In genomic region chr6:51728816-51729562, GRCm38 (mm10) we compare ENCODE assay signal across 23 mouse cellular contexts.
A peak's percentile ranks its signal among the peaks of the same experiment; 100 is the strongest.
DNase-seq lines count a peak whose midpoint lies in the region; ATAC-seq and TF ChIP-seq lines count a peak whose summit lies in the region.
"Had no signal": no experiment of that assay in that cellular context is flagged by ENCODE, and none has a peak within 500 bp of the region (broad histone marks: within the 10 kb centered on the region; RNA-seq: fewer than 3 reads in every experiment).

No protein-coding gene starts in this region.

- no peak overlapping the region for H3K9ac ChIP-seq in hindbrain, embryonic 14.5 days
- H3K9ac ChIP-seq in midbrain, embryonic 11.5 days (ENCODE audit: low read length), result no peak overlapping the region
- no peak overlapping the region for H3K9ac ChIP-seq in midbrain, embryonic 14.5 days (replicated peaks; ENCODE audit: low read length)
- no peak overlapping the region for H3K9ac ChIP-seq in midbrain, postnatal 0 days (replicated peaks; ENCODE audit: low read length, poor library complexity, severe bottlenecking)
- H3K9ac ChIP-seq: stomach, embryonic 15.5 days had no signal

- H3K27me3 ChIP-seq in hindbrain, embryonic 14.5 days (ENCODE audit: control insufficient read depth, insufficient read depth, low read length), result no peaks in the 10 kb centered on the region
- H3K27me3 ChIP-seq in hindbrain, embryonic 10.5 days (ENCODE audit: insufficient read depth, poor library complexity, severe bottlenecking), result no peaks in the 10 kb centered on the region
- H3K27me3 ChIP-seq in midbrain, embryonic 11.5 days (ENCODE audit: control insufficient read depth, insufficient read depth, low read length), result no peaks in the 10 kb centered on the region
- H3K27me3 ChIP-seq in midbrain, embryonic 14.5 days (ENCODE audit: control insufficient read depth, insufficient read depth, low read length), result no peaks in the 10 kb centered on the region
- H3K27me3 ChIP-seq in midbrain, postnatal 0 days (ENCODE audit: insufficient read depth, low read length), result no peaks in the 10 kb centered on the region
- H3K27me3 ChIP-seq: stomach, embryonic 15.5 days had no signal

- H3K4me2 ChIP-seq in hindbrain, embryonic 14.5 days (replicated peaks), result no peak overlapping the region
- no peak overlapping the region for H3K4me2 ChIP-seq in midbrain, embryonic 11.5 days
- no peak overlapping the region for H3K4me2 ChIP-seq in midbrain, embryonic 14.5 days (ENCODE audit: low read length)
- no peak overlapping the region for H3K4me2 ChIP-seq in midbrain, postnatal 0 days (ENCODE audit: low read depth, low read length, poor library complexity, severe bottlenecking)
- H3K4me2 ChIP-seq: liver, embryonic 11.5 days; stomach, embryonic 15.5 days had no signal

- no peak overlapping the region for H3K4me3 ChIP-seq in hindbrain, embryonic 14.5 days (replicated peaks; ENCODE audit: low read length)
- no peak overlapping the region for H3K4me3 ChIP-seq in hindbrain, embryonic 10.5 days
- no peak overlapping the region for H3K4me3 ChIP-seq in midbrain, embryonic 11.5 days (ENCODE audit: low read depth, low read length)
- H3K4me3 ChIP-seq in midbrain, embryonic 14.5 days (replicated peaks; ENCODE audit: low read depth, low read length), result no peak overlapping the region
- no peak overlapping the region for H3K4me3 ChIP-seq in midbrain, postnatal 0 days (ENCODE audit: low read depth, low read length)
- H3K4me3 ChIP-seq: left cerebral cortex, adult 2 months; megakaryocyte, embryonic 14.5 days; stomach, embryonic 15.5 days had no signal

- H3K27ac ChIP-seq in hindbrain, embryonic 14.5 days, result peak overlapping the region; percentile 20
- no peak overlapping the region for H3K27ac ChIP-seq in hindbrain, embryonic 10.5 days
- H3K27ac ChIP-seq in midbrain, embryonic 11.5 days (ENCODE audit: low read depth, low read length), result no peak overlapping the region
- H3K27ac ChIP-seq in midbrain, embryonic 14.5 days (replicated peaks; ENCODE audit: low read depth, low read length), result no peak overlapping the region; the same call in 1 of the 2 replicates
- no peak overlapping the region for H3K27ac ChIP-seq in midbrain, postnatal 0 days (ENCODE audit: low read depth, low read length)
- H3K27ac ChIP-seq: kidney, postnatal 0 days; left cerebral cortex, adult 2 months; stomach, embryonic 15.5 days had no signal

- no peak for ATAC-seq in hindbrain, embryonic 14.5 days (ENCODE audit: low FRiP score)
- ATAC-seq in midbrain, embryonic 11.5 days (ENCODE audit: low FRiP score), result no peak
- no peak for ATAC-seq in midbrain, embryonic 14.5 days (ENCODE audit: low FRiP score, low TSS enrichment)
- no peak for ATAC-seq in midbrain, postnatal 0 days (ENCODE audit: low FRiP score)

- no peaks in the 10 kb centered on the region for H3K36me3 ChIP-seq in hindbrain, embryonic 14.5 days (replicated peaks; ENCODE audit: control insufficient read depth, insufficient read depth)
- H3K36me3 ChIP-seq in hindbrain, embryonic 10.5 days, result no peaks in the 10 kb centered on the region
- H3K36me3 ChIP-seq in midbrain, embryonic 11.5 days (ENCODE audit: control insufficient read depth, insufficient read depth, low read length), result no peaks in the 10 kb centered on the region
- no peaks in the 10 kb centered on the region for H3K36me3 ChIP-seq in midbrain, embryonic 14.5 days (ENCODE audit: control insufficient read depth, insufficient read depth, low read length)
- H3K36me3 ChIP-seq in midbrain, postnatal 0 days (ENCODE audit: insufficient read depth, low read length), result no peaks in the 10 kb centered on the region
- H3K36me3 ChIP-seq: stomach, embryonic 15.5 days had no signal

- peak; percentile 53 to 59 for DNase-seq in cerebellum, postnatal 14 days
- DNase-seq in cerebellum, adult 8-10 months, result no peak
- DNase-seq in hindbrain, embryonic 14.5 days (ENCODE audit: low spot score), result no peak
- no peak for DNase-seq in hindbrain, embryonic 10.5 days (ENCODE audit: low spot score)
- peak; percentile 14 for DNase-seq in midbrain, embryonic 11.5 days (ENCODE audit: low spot score, missing footprints)
- no peak for DNase-seq in midbrain, embryonic 14.5 days
- DNase-seq in midbrain, postnatal 0 days (ENCODE audit: low spot score), result peak; percentile 59
- no peak for DNase-seq in c-Kit-positive CD71-positive TER-119-positive erythroid progenitor cells, embryonic 14.5 days (ENCODE audit: low spot score)
- DNase-seq: adrenal gland, postnatal 25 days; cerebellum, adult 9-11 months; embryo, embryonic 11 days; gastrocnemius, postnatal 36 days; kidney, adult 18-20 months; lung, adult 18-20 months; lung, postnatal 14 days; retina, postnatal 1 day; thymus, adult 18-20 months; thymus, postnatal 4 days had no signal

- peaks cover 16% of the 10 kb centered on the region for H3K4me1 ChIP-seq in hindbrain, embryonic 14.5 days (replicated peaks; ENCODE audit: control insufficient read depth, insufficient read depth, low read length)
- peaks cover 11% of the 10 kb centered on the region for H3K4me1 ChIP-seq in hindbrain, embryonic 10.5 days (replicated peaks)
- no peaks in the 10 kb centered on the region for H3K4me1 ChIP-seq in midbrain, embryonic 11.5 days (ENCODE audit: control insufficient read depth, insufficient read depth, low read length)
- 0 out of 2 replicates have a peak, but pooled peaks cover 3% of the 10 kb centered on the region for H3K4me1 ChIP-seq in midbrain, embryonic 14.5 days (ENCODE audit: control insufficient read depth, insufficient read depth, low read length)
- H3K4me1 ChIP-seq in midbrain, postnatal 0 days (ENCODE audit: insufficient read depth, low read length), result no peaks in the 10 kb centered on the region
- H3K4me1 ChIP-seq: megakaryocyte, embryonic 14.5 days; stomach, embryonic 15.5 days had no signal

- WGBS in hindbrain, embryonic 14.5 days, result 67% methylated on average over 10 of the region's 10 CpGs
- 81% methylated on average over 10 of the region's 10 CpGs for WGBS in hindbrain, embryonic 10.5 days
- 81% methylated on average over 10 of the region's 10 CpGs for WGBS in midbrain, embryonic 11.5 days
- 67% methylated on average over 10 of the region's 10 CpGs for WGBS in midbrain, embryonic 14.5 days
- WGBS in midbrain, postnatal 0 days, result 66% methylated on average over 10 of the region's 10 CpGs

- no peak for TF ChIP-seq CTCF in midbrain, postnatal 0 days (IDR thresholded peaks at IDR 0.05)

- H3K9me3 ChIP-seq in hindbrain, embryonic 14.5 days (ENCODE audit: control insufficient read depth, low read length), result no peaks in the 10 kb centered on the region
- H3K9me3 ChIP-seq in hindbrain, embryonic 10.5 days, result no peaks in the 10 kb centered on the region
- H3K9me3 ChIP-seq in midbrain, embryonic 11.5 days (ENCODE audit: control insufficient read depth, low read length), result no peaks in the 10 kb centered on the region
- no peaks in the 10 kb centered on the region for H3K9me3 ChIP-seq in midbrain, embryonic 14.5 days (ENCODE audit: control insufficient read depth, low read length)
- H3K9me3 ChIP-seq in midbrain, postnatal 0 days (ENCODE audit: low read length), result no peaks in the 10 kb centered on the region
- H3K9me3 ChIP-seq: stomach, embryonic 15.5 days had no signal

Comparison
In these comparisons a context has a peak if more than half of its experiments do, and no peak if none do; other contexts are left out.
1. DNase-seq: peak in cerebellum, postnatal 14 days (2 of 2), midbrain, embryonic 11.5 days (single experiment) and midbrain, postnatal 0 days (single experiment); none in cerebellum, adult 8-10 months (single experiment), hindbrain, embryonic 14.5 days (single experiment), hindbrain, embryonic 10.5 days (single experiment), midbrain, embryonic 14.5 days (single experiment) and c-Kit-positive CD71-positive TER-119-positive erythroid progenitor cells, embryonic 14.5 days (single experiment).